Mouse (Mus musculus) B cell, adult 2 months (primary cell): ENCODE results near the gene Fbxw10.
A peak's percentile ranks its signal among the peaks of the same experiment; 100 is the strongest.

Experiments used
- DNase-seq, 2 experiments: peaks; one replicate each; pipeline ENCODE4 v3.0.0; 2022

Fbxw10 gene

GRCm38 (mm10) chr11:62909720-62910306 is 62.9 kb downstream of the Fbxw10 start:
- DNase-seq: peak; percentile 33 to 55

- no peak for DNase-seq
These were observed 64.5 kb downstream of the Fbxw10 start for GRCm38 (mm10) chr11:62911362-62911761.

GRCm38 (mm10) chr11:62913141-62913540 is 66.3 kb downstream of the Fbxw10 start:
- no peak for DNase-seq

- peak in 1 of 2 experiments; percentile 34 for DNase-seq
These were observed 67.7 kb downstream of the Fbxw10 start for GRCm38 (mm10) chr11:62914532-62914931.

- no peak for DNase-seq
These were observed 68.6 kb downstream of the Fbxw10 start for GRCm38 (mm10) chr11:62915486-62915885.

GRCm38 (mm10) chr11:62916765-62917164 is 69.9 kb downstream of the Fbxw10 start:
- no peak for DNase-seq

GRCm38 (mm10) chr11:62919946-62920742 is 73.3 kb downstream of the Fbxw10 start:
- DNase-seq: no peak

- no peak for DNase-seq
These were observed 73.8 kb downstream of the Fbxw10 start for GRCm38 (mm10) chr11:62920743-62921050.

GRCm38 (mm10) chr11:62921052-62921977 is 74.4 kb downstream of the Fbxw10 start:
- peak; percentile 65 to 69 for DNase-seq

- no peak for DNase-seq
These were observed 77.4 kb downstream of the Fbxw10 start for GRCm38 (mm10) chr11:62924091-62924761.
